Mouse (Mus musculus) cerebellum, adult (tissue): ENCODE measurements around the gene Ccdc70.

Experiments
- ATAC-seq: cut with Nextera tagmentation; 2 replicates; pipeline ENCODE4 v1.9.2; 2017; ENCODE audit warnings: mild to moderate bottlenecking, moderate library complexity, mixed read lengths; ENCODE audit not compliant: insufficient number of reproducible peaks, low FRiP score, low TSS enrichment

The Ccdc70 gene

GRCm38 (mm10) chr8:22022244-22022643 is 52.7 kb downstream of the Ccdc70 start:
- no peak for ATAC-seq
